Mouse (Mus musculus) right cerebral cortex, postnatal 10 days (tissue): ENCODE data around the gene Gm21764.
"Not testable (repeated sequence)": the region's sequence is repeated elsewhere in the genome, so short reads cannot be mapped to it uniquely, and the experiment has no call there.

Experiments
- DNase-seq, 2 experiments: peaks; one replicate each; pipeline ENCODE4 v3.0.0; 2021; ENCODE audit warnings: low spot score in 2 of 2

The Gm21764 gene

DNA sequence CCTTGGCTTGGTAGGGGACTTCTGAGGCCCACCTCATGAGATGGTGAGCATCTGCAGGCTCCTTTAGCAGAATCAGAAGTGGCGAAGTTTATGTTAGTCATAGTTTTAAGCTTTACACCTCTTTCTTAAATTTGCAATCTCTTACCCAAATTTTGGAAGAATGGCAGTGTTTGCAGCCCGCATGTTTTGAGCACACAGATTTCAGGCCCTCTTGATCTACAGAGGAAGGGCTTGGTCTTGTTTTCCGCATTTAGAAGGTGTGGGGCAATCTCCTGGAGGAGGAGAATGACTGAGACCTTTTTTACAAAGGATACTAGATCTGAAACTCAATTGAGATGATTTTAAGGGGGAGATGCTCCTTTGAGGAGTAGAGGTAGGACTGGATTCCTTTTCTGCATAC, at the start of gene Gm21764:
Gm21764 (minus strand) TSS at position 101 of the 400 bp plus-strand sequence.
- not testable (repeated sequence) for DNase-seq

- not testable (repeated sequence) for DNase-seq
Measured at GRCm38 (mm10) chrY:18088816-18089215, 27.2 kb upstream of the Gm21764 start, which contains the start of gene Ssty1. TSS of gene Ssty1 (plus strand) at chrY:18089116.
